Mouse (Mus musculus) lung, postnatal 36 days (tissue): ENCODE measurements at regions not wholly inside any gene's neighbourhood (a gene's known extent, or its start where the extent isn't known, plus 50 kb on each side); places are given as distances from the start of the nearest gene placed in this dataset.
"Not testable (repeated sequence)": the region's sequence is repeated elsewhere in the genome, so short reads cannot be mapped to it uniquely, and the experiment has no call there.

Source experiments
- DNase-seq: peaks from one replicate; pipeline ENCODE4 v3.0.0; 2022; ENCODE audit warnings: mixed read lengths

- DNase-seq: peak; percentile 56
Observed at GRCm38 (mm10) chr3:40408921-40409488, 122.1 kb upstream of the Intu start.

- DNase-seq: no peak
Observed at GRCm38 (mm10) chr3:40410749-40411310, 120.3 kb upstream of the Intu start.

- not testable (repeated sequence) for DNase-seq
Observed at GRCm38 (mm10) chr3:40425183-40425844, 105.8 kb upstream of the Intu start.

- no peak for DNase-seq
Observed at GRCm38 (mm10) chr3:40426070-40426469, 105.0 kb upstream of the Intu start.

GRCm38 (mm10) chr3:40428021-40428420, 103.1 kb upstream of the Intu start:
- DNase-seq: peak; percentile 10

- DNase-seq: no peak
Observed at GRCm38 (mm10) chr3:40438251-40438650, 92.8 kb upstream of the Intu start.

- DNase-seq: no peak
Observed at GRCm38 (mm10) chr3:40441092-40442036, 89.7 kb upstream of the Intu start.

- DNase-seq: peak; percentile 34
Observed at GRCm38 (mm10) chr3:40443788-40444595, 87.1 kb upstream of the Intu start.

- DNase-seq: peak; percentile 53
Observed at GRCm38 (mm10) chr3:40452958-40453357, 78.1 kb upstream of the Intu start.

GRCm38 (mm10) chr3:40453552-40453951, 77.5 kb upstream of the Intu start:
- DNase-seq: peak; percentile 52

- no peak for DNase-seq
Observed at GRCm38 (mm10) chr3:40456070-40456469, 75.0 kb upstream of the Intu start.

- DNase-seq: no peak
Observed at GRCm38 (mm10) chr3:40458490-40458889, 72.6 kb upstream of the Intu start.

- no peak for DNase-seq
Observed at GRCm38 (mm10) chr3:40463446-40463845, 67.6 kb upstream of the Intu start.

- no peak for DNase-seq
Observed at GRCm38 (mm10) chr3:40470101-40470500, 61.0 kb upstream of the Intu start.

GRCm38 (mm10) chr3:40472766-40473165, 58.3 kb upstream of the Intu start:
- DNase-seq: no peak

GRCm38 (mm10) chr3:40480258-40480951, 50.7 kb upstream of the Intu start:
- DNase-seq: no peak
